Mouse (Mus musculus) c-Kit-negative CD71-positive TER-119-positive erythroid progenitor cells, embryonic 14.5 days (primary cell): ENCODE results near the gene Aldh18a1.
"Not testable (repeated sequence)": the region's sequence is repeated elsewhere in the genome, so short reads cannot be mapped to it uniquely, and the experiment has no call there.

Experiments
- DNase-seq: peaks from one replicate; pipeline ENCODE4 v3.0.0-alpha.2; 2013; ENCODE audit warnings: low read depth, low spot score

The Aldh18a1 gene

DNA sequence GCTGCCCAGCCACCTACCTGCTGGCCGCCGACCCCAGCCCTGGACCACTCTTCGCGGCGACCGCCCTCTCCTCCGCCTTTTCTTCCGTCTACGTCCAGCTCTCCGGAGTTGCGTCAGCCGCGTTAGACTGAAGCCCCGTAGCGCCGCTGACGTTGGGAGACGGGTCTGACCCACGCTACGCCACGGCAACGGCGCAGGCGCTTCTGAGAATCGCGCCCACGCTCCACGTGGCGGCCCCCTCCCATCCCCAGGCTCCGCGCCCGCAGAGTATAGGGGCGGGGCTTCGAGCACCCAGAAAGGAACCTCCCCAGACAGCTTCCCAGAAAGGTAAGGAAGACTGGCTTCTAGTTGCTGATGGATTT, at the start of gene Aldh18a1:
Gene Aldh18a1, minus strand, starts transcription at position 171 of the 362 bp plus-strand sequence.
- DNase-seq = peak; percentile 53

DNA sequence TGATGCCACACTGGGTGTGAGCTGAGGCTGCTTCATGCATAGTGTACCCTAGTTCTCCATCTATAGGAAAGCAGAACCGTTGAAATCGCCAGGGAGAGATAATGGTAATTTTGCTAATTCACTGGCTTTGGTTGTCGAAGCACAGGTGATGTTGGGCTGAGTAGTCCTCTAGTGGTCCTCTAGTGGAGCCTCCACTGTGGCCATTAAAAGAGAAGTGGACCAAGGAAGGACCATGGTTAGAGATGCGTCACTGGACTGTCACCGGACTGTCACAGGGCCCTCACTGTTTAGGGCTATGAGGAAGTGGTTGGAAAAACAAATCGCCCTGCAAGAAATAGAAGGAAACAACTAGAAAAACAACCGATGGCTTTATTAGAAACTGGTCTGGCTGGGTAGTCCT, 49.3 kb upstream of the Aldh18a1 start:
- DNase-seq = no peak

DNA sequence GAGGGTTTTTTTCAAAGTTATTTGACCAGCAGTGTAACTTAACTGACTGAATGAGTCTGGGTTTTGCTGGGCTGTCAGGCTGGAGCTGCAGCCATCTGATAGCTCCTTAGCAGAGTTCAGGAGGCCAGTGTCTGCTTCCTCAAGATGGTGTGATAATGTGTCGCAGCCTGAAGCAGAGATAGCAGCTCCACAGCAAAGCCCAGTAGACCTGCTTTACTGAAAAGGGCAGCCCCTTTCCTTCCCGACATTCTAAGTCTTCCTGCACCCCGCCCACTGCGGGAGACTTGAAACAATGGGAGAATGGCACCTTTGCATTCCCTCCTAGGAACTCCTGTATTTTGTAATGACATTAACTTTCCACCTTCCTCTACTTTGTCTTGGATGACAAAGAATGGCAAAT, 48.8 kb upstream of the Aldh18a1 start:
- no peak for DNase-seq

DNA sequence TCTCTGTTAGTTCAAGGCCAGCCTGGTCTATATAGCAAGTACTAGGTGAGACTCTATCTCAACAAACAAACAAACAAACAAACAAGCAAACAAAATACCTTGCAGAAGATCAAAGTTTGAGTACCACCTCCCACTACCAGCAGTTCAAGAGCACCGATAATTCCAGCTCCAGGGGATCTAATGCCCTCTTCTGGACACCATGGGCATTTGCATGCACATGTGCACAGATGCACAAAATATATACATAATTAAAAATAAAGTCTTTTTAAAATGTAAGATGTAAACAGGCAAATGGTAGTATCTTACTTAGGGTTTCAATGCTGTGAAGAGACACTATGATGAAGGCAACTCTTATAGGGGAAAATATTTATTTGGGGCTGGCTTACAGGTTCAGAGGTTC, 44.9 kb upstream of the Aldh18a1 start:
- no peak for DNase-seq

DNA sequence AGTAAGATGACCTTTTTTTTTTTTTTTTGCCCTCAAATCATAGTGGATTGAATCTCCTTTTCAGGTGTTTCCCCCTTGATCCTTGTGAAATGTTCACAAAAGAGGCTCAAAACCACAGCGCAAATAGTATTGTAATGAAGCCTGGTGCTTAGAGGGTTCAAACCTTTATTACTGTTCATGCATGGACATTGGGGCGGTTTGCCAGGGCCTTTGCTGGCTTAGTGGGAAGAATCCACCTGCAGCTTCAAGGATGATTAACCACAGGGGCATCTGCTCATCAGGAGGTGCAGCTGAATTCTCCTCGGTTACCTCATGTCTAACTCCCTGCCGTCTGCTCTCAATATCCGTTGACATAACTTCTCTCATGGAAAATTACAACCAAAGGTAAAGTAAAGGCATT, 44.4 kb upstream of the Aldh18a1 start:
- no peak for DNase-seq

DNA sequence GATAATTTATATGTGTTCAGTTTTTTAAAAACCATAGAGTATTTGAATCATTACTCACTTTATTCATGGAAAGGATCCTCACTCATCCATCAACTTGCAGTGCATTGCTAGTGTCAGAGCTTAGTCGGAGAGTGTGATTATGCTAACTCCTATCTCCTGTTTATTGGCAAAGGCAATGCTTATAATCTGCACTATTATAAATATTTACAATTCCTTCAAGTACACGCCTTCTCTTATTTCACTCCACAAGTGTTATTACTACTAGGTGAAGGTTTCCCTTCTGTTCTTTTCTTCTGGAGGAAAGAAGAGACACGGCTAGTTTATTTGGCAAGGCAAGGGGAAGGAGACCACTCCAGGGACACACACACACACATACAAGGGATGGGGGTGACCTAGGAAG, 43.9 kb upstream of the Aldh18a1 start:
- DNase-seq = no peak

DNA sequence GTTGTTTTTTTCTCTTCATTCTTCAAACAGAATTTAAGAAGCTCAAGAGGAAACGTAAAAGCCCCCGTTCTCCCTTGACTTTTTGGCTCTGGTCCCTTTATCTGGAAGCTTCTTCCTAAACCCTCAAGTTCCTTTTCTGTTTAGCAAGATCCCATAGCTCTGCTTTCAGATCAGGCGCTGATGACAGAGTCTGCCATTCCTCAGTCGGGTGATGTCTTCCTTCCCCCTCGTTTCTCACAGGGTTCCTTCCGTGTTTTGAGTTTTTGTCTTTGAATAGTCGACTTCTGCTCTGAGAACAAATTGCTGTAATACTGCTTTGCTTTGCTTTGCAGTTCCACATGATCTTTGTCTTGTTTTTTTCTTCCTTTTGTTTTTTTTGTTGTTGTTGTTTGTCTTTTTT, 42.3 kb upstream of the Aldh18a1 start:
- no peak for DNase-seq

DNA sequence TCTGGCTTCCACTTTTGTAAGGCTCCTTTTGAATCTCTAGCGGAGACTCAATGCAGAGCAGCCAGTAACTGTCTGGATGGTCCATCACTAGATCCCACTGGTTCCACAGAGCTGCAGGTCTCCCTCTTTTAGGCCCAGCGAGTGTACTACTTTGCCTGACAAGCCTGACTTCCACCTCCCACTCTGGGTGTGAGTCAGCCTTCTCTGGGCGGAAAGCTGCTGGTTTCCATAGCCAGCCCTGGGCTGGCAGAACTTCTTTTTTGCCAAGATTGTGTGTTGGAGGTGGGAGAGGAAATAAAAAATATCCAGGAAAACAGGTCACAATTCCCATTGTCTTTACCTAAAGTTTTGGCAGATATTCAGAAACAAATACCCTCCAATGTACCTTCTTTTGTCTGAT, 41.8 kb upstream of the Aldh18a1 start:
- DNase-seq = no peak

DNA sequence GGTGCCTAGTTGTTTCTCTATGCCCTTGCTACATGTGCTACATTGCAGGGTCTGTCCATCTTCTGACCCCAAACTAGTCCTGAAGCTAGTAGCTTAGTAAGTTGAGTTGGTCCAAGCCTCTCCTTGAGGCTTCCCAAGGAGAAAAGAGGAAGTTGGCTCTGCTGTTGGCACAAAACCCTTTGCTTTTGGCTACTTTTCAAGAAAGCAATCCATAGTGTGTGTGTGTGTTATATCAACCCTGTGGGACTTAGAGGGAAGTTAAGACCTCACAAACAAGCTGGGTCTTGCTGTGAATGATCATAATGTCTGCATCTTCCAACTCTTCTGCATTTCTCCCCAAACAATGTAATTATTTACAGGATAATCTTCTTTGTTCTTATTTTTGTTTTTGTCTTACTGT, 40.7 kb upstream of the Aldh18a1 start:
- no peak for DNase-seq

DNA sequence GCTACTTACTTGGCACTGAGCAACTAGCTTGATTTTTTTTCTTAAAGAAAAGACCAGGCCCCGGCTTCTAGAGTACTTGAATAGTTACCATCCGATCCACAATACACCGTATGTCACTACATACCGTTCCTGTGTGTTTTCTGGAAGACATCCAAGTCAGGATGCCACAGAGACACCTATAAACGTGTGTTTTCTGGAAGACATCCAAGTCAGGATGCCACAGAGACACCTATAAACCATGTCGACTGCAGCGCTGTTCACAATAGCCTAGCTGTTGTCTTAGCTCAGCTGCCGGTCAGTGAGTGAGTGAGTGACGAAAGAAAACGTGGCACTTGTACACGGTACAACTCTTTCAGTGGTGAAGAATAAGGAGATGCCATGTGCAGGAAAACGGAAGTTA, 37.7 kb upstream of the Aldh18a1 start:
- no peak for DNase-seq

DNA sequence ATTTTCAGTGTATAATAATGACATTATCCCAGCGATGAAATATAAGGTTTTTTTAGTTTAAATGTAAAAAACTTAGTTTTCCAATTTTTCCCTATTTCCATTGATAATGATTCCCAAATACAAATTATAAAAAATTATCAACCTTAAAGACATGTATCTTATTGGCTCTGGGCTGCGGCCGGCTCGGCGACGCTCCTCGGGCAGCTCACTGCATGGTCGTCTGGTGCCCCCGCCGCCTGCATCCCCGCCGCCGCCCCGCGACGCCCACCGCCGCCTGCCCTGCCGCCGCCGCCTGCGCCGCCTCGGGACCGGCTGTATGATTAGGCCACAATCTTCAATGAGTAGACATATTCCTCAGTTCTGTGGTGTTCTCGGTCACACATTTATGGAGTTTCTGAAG, 33.4 kb upstream of the Aldh18a1 start:
- not testable (repeated sequence) for DNase-seq

DNA sequence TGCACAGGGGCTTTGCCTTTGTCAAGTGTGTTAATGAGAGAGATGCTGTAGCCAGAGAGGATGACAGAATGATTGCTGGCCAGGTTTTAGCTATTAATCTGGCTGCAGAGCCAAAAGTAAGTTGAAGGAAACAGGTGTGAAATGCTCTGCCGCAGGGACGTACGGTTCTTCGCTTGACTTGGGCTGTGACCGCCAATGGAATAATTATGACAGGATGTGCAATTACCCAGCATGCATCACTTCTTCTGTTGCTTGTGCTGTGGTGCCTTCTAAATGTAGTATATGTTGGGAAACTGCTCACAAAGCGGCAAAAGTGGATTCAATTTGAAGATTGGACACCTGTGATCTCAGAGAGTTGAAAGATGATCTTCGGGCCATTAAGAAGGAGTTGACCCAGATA, 27.8 kb upstream of the Aldh18a1 start:
- no peak for DNase-seq

DNA sequence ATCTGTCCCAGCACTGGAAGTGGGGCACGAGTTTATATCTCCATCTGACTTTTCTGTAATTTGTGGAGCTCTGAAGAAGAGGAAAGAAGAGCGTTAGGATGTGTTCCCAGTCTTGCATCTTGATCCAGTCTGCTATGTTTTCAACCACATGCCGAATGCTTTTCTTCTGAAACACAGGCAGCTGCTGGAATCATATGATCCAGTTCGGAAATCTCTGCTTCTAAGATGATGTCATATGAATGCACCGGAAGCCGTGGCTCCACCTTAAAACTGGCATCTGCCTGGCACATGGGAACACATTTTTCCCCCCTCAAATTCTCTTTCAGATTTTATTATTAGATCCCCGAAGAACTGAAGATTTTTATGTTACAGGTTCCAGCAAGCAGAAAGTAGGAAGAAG, 26.5 kb upstream of the Aldh18a1 start:
- DNase-seq = no peak

DNA sequence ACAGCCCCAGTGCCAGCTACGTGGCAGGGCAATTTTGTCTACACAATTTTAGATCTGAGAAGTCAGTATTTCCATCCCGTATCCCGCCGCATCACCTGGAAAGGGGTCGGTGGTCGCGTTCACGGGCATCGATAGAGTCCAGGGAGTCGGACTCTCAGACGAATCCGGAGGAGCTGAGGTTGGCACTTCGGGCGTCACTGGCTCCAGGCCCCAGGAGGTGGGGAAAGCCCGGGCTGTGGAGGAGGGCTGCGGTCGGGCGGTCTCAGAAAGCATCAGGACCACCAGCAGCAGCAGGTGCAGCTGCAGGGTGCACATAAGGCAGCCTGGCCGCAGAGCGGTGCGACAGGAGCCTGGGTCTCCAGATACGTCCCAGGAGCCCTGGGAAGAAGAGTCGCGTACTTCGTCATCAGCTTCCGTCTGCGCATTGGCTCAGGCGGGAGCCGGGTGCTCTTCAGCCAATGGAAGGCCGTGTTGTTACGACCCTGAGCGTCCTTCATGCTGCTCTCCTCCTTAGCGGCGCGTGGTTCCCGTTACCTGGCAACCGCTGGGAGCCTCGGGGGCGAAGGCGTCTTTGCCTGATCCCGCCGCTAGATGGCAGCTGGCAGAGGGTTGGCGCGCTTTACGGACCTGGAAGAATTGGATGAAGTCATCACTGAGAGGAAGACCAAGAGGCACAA, 23.7 kb upstream of the Aldh18a1 start, which contains the start of the genes Tctn3 and Entpd1:
Gene Tctn3, minus strand, starts transcription at position 404 of the 677 bp plus-strand sequence.
Gene Entpd1, plus strand, starts transcription at position 537 of the 677 bp plus-strand sequence.
- peak; percentile 79 for DNase-seq

DNA sequence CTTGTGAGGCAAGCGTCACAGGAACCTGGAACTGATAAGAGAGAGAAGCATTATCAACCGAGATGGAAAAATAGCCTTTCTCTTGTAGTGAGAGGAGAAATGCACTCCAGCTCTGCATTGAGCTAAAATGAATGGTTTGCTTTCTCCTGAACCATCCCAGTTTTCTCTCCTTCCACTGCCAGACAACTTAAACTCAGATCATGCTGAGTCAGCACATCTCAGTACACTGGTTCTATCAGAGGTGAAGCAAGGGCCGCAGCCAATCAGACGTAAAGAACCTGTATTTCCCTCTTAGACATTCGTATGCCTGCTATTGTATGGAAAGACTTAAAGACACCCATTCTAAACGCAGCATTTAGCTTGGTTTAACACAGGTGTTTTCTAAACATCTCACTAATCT, 19.4 kb upstream of the Aldh18a1 start:
- DNase-seq = no peak

DNA sequence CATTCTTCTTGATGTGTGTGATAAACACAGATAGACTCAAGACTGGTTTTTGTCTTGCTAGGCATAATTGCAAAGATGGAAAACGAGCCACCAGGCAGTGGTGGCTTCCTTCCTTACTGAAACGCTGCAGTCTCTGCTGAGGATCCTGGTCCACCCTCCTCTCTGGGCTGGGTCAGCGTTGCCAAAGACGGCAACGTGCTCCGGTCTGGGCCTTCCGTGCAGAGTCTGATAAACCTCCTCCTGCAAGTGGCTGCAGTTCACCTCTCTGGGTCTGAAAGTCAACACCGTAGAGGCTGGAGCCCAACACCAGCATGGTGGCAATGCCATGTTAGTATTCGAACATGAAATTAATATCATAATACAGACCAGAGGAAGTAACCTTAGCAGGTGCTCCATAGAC, 16.9 kb upstream of the Aldh18a1 start:
- no peak for DNase-seq

DNA sequence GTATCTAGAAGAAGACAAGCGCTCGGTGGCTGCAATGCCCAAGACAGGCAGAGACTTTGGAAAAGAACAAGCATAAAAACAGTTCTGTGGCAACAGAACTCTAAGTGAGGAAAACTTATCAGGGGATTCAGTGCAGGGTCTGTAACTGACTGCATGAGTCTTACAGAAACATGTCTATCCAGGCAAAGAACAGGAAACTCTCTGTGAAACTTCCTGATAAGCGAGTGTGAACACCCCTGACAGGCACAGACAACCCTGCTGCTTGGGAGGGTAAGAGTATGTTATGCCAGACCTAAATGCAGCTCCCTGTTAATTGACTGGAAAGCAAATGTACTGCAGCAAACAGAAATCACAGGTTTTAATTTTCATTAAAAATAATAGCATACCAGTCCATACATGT, 13.6 kb upstream of the Aldh18a1 start:
- DNase-seq = no peak

DNA sequence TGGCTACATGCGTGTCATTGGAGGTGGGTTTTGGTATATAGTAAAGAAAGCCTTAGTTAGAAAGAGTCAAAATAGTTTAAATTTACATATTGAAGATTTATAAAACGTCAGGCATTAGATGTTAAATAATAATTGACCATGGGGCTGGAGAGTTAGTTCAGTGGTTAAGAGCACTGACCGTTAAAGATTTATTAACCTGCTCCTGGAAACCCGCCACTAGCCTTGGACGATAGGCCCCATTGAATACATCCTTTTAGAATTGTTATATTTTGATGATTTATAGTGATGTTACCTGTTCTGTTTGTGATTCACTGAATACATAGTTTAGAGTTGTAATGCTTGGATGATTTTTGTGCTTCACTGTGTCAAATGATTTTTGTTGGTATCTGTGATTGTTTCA, 12.6 kb upstream of the Aldh18a1 start:
- not testable (repeated sequence) for DNase-seq

DNA sequence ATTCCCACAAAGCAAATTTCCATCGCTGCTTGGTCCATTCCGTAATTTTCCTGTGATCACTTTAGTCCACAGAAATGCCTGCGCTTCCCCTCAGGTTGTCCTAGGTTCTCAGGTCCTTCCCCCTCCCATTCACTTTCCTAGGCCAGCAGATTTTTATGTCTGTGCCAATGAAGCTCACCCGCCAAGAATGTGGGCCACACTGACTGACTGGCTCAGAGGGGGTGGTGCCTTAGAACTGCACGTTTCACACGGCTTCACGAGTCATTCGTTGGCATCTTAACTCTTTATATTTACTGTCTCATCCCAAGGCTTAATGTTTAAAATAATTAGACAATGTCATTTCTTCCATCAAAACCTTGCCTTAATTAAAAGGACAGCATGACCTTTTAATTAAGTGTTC, 7.6 kb upstream of the Aldh18a1 start:
- DNase-seq = no peak

DNA sequence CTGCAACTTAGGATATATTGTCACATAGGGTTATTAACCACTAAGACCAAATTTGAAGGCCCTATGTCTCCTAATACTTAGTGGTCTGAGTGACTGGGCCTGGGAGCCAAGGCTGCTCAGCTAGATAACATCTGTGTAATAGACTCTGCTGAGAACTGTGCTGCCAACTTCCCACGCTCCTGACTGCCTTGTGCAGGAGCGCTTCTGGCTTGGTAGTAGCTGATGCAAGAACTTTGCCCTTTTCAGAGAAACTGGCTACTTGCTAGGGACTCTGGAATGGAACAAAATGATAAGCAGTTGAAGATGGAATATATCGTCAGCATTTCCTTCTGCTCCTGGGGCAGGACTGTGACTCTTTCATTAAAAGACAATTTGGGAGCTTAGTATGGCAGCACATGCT, 7.0 kb upstream of the Aldh18a1 start:
- no peak for DNase-seq

DNA sequence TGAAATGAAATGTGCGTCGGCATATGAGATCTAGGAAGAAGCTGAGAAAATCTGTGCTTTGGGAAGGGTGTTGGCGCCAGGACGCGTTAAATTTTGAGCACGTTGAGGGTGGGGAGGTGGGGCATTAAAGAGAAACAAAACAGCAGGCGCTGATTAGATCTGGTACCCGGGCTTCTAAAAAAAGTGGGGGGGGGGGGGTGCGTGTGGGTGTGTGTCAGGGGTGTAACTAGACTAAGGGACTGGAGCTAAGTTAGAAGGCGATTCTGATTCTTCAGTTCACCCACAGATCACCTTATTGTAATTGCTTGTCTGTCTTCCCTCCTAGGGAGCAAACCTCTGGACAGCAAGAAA, 1.2 kb upstream of the Aldh18a1 start:
- DNase-seq = no peak

DNA sequence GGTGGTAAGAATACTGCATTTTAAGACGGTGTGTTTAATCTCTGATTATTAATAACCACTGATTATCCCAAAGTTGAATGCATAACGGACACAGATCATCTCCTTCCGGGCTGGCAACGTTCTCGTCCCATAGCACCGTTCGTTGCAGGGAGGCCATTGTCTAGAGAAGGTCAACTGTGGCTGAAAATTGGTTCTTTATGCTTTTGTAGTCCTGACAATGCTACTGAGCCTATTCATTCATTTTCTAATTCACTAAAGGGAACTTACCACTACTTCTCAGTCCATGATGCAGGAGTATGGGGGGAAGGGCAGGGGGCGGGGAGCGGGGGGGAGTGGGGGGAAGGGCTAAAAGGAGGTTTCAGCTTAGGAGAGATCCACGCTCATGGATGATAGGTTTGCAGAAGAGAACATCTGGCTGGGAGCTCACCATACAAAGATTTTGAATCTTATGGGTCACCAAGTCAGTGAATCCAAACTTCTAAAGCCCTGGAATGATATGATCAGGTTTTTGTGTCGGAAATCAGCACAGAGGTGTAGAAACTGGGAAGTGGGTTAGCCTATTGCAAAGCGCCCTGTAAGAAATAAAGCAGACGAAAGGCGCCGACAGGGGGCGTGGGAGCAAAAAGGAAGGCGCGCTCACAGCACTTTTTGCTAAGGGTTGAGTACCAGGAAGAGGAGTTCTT, 725 bp upstream of the Aldh18a1 start:
- peak; percentile 75 for DNase-seq

DNA sequence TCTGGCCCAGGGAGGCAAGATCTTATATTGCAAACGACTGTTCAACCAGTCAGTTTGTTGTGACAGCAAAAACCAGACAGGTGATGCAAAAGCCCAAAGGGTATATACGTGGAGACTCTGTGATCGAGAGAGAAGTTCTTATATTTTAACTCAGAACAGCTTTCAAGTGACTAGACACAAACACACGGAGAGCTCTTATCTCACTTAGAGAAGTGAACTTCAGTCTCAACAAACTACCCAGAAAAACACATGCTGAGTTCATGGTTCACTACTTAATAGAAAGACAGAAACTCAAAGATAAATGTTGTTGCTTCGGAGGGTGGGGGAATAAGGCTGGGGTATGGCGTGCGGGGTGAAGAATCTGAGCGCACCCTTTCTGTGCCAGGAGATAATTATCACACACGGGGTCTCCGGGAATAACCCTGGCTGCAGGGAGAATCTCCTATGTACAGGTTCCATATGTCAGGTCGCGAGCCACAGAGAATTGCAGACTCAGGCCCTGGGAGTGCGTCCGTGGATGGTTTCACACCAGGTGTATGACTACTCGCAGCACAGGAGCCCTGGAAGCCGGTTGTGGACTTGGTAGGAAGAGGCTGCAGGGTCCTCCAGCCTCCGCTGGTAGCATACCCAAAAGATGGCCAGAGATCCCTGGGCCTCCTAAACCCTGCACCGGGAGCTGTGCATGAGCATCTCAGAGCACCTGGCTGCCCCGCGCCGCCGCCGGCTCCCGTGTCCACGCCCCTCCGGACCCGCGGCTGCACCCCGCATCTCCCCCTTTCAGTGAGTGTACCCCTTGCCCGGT, 571 bp downstream of the Aldh18a1 start:
- DNase-seq = no peak
